ENCODE assay signal across 30 mouse cellular contexts in genomic region chr13:20318615-20319219, GRCm38 (mm10).
A peak's percentile ranks its signal among the peaks of the same experiment; 100 is the strongest.
DNase-seq lines count a peak whose midpoint lies in the region; ATAC-seq and TF ChIP-seq lines count a peak whose summit lies in the region.
"Had no signal": no experiment of that assay in that cellular context is flagged by ENCODE, and none has a peak within 500 bp of the region (broad histone marks: within the 10 kb centered on the region; RNA-seq: fewer than 3 reads in every experiment).

No protein-coding gene starts in this region.

- H3K4me3 ChIP-seq in midbrain, embryonic 13.5 days (replicated peaks): no peak overlapping the region
- H3K4me3 ChIP-seq in midbrain, embryonic 15.5 days: no peak overlapping the region
- H3K4me3 ChIP-seq in hindbrain, embryonic 14.5 days (replicated peaks; ENCODE audit: low read length): no peak overlapping the region
- H3K4me3 ChIP-seq in neural tube, embryonic 14.5 days (ENCODE audit: low read depth, low read length): no peak overlapping the region
- no peak overlapping the region for H3K4me3 ChIP-seq in layer of hippocampus, adult 2 months
- H3K4me3 ChIP-seq: embryonic facial prominence, embryonic 10.5 days; embryonic facial prominence, embryonic 15.5 days; forebrain, embryonic 12.5 days; heart, embryonic 12.5 days; kidney, embryonic 15.5 days; limb, embryonic 15.5 days; liver, embryonic 13.5 days had no signal

- DNase-seq in hindbrain, embryonic 14.5 days (ENCODE audit: low spot score): no peak
- peak; percentile 12 for DNase-seq in mesoderm, embryonic 11.5 days (ENCODE audit: low read depth, low spot score)
- DNase-seq in thymus, adult 18-20 months: no peak
- no peak for DNase-seq in cerebellum, adult 9-11 months
- no peak for DNase-seq in layer of hippocampus, adult 2 months (ENCODE audit: low spot score in 2 of 2)
- DNase-seq: adrenal gland, postnatal 25 days; B cell, adult 2 months; cerebellum, adult 18-20 months; cerebellum, postnatal 14 days; gastrocnemius, postnatal 25 days; heart, adult 18-20 months; heart, postnatal 4 days; kidney, adult 18-20 months; kidney, postnatal 36 days; layer of hippocampus, postnatal 36 days; left cerebral cortex, postnatal 4 days; liver, embryonic 13.5 days; lung, adult 18-20 months; lung, postnatal 4 days; right cerebral cortex, postnatal 14 days had no signal

- peaks cover 14% of the 10 kb centered on the region for H3K4me1 ChIP-seq in midbrain, embryonic 13.5 days (replicated peaks)
- no peaks in the 10 kb centered on the region for H3K4me1 ChIP-seq in midbrain, embryonic 15.5 days
- H3K4me1 ChIP-seq in hindbrain, embryonic 14.5 days (replicated peaks; ENCODE audit: control insufficient read depth, insufficient read depth, low read length): peaks cover 11% of the 10 kb centered on the region; the same call in 1 of the 2 replicates
- no peaks in the 10 kb centered on the region for H3K4me1 ChIP-seq in neural tube, embryonic 14.5 days (ENCODE audit: control insufficient read depth, insufficient read depth, low read length)
- H3K4me1 ChIP-seq: embryonic facial prominence, embryonic 10.5 days; embryonic facial prominence, embryonic 15.5 days; heart, embryonic 12.5 days; kidney, embryonic 15.5 days; limb, embryonic 15.5 days; liver, embryonic 13.5 days had no signal

- no peak for TF ChIP-seq CTCF in layer of hippocampus, adult 2 months (conservative IDR thresholded peaks at IDR 0.05)

- ATAC-seq in midbrain, embryonic 13.5 days: peak; percentile 70
- no peak for ATAC-seq in midbrain, embryonic 15.5 days (replicated peaks)
- peak; percentile 64; the same call in 1 of the 2 replicates for ATAC-seq in hindbrain, embryonic 14.5 days (ENCODE audit: low FRiP score)
- ATAC-seq in neural tube, embryonic 14.5 days (ENCODE audit: low read depth): peak; percentile 52; the same call in 1 of the 2 replicates
- ATAC-seq: lung, postnatal 0 days had no signal

- H3K4me2 ChIP-seq in midbrain, embryonic 13.5 days (replicated peaks): no peak overlapping the region
- H3K4me2 ChIP-seq in midbrain, embryonic 15.5 days: no peak overlapping the region
- no peak overlapping the region for H3K4me2 ChIP-seq in hindbrain, embryonic 14.5 days (replicated peaks)
- H3K4me2 ChIP-seq in neural tube, embryonic 14.5 days (ENCODE audit: low read depth, low read length): no peak overlapping the region
- H3K4me2 ChIP-seq: embryonic facial prominence, embryonic 15.5 days; forebrain, embryonic 12.5 days; heart, embryonic 12.5 days; kidney, embryonic 15.5 days; limb, embryonic 15.5 days; liver, embryonic 13.5 days had no signal

- H3K9ac ChIP-seq in midbrain, embryonic 13.5 days (replicated peaks): no peak overlapping the region
- no peak overlapping the region for H3K9ac ChIP-seq in midbrain, embryonic 15.5 days
- H3K9ac ChIP-seq in hindbrain, embryonic 14.5 days: no peak overlapping the region
- no peak overlapping the region for H3K9ac ChIP-seq in neural tube, embryonic 14.5 days (replicated peaks; ENCODE audit: low read depth, low read length)
- H3K9ac ChIP-seq: embryonic facial prominence, embryonic 15.5 days; forebrain, embryonic 12.5 days; heart, embryonic 12.5 days; kidney, embryonic 15.5 days; limb, embryonic 15.5 days; liver, embryonic 13.5 days had no signal

- H3K9me3 ChIP-seq in midbrain, embryonic 13.5 days: no peaks in the 10 kb centered on the region
- no peaks in the 10 kb centered on the region for H3K9me3 ChIP-seq in midbrain, embryonic 15.5 days
- H3K9me3 ChIP-seq in hindbrain, embryonic 14.5 days (ENCODE audit: control insufficient read depth, low read length): no peaks in the 10 kb centered on the region
- H3K9me3 ChIP-seq in neural tube, embryonic 14.5 days (ENCODE audit: control insufficient read depth, low read length): no peaks in the 10 kb centered on the region
- H3K9me3 ChIP-seq: embryonic facial prominence, embryonic 10.5 days; embryonic facial prominence, embryonic 15.5 days; forebrain, embryonic 12.5 days; heart, embryonic 12.5 days; kidney, embryonic 15.5 days; limb, embryonic 15.5 days; liver, embryonic 13.5 days had no signal

- no peaks in the 10 kb centered on the region for H3K36me3 ChIP-seq in midbrain, embryonic 13.5 days
- no peaks in the 10 kb centered on the region for H3K36me3 ChIP-seq in midbrain, embryonic 15.5 days (replicated peaks)
- H3K36me3 ChIP-seq in hindbrain, embryonic 14.5 days (replicated peaks; ENCODE audit: control insufficient read depth, insufficient read depth): no peaks in the 10 kb centered on the region
- no peaks in the 10 kb centered on the region for H3K36me3 ChIP-seq in neural tube, embryonic 14.5 days (ENCODE audit: control insufficient read depth, insufficient read depth, low read length)
- H3K36me3 ChIP-seq: embryonic facial prominence, embryonic 10.5 days; embryonic facial prominence, embryonic 15.5 days; forebrain, embryonic 12.5 days; heart, embryonic 12.5 days; kidney, embryonic 15.5 days; limb, embryonic 15.5 days; liver, embryonic 13.5 days had no signal

- no peaks in the 10 kb centered on the region for H3K27me3 ChIP-seq in midbrain, embryonic 13.5 days
- H3K27me3 ChIP-seq in midbrain, embryonic 15.5 days (replicated peaks): no peaks in the 10 kb centered on the region
- no peaks in the 10 kb centered on the region for H3K27me3 ChIP-seq in hindbrain, embryonic 14.5 days (ENCODE audit: control insufficient read depth, insufficient read depth, low read length)
- no peaks in the 10 kb centered on the region for H3K27me3 ChIP-seq in neural tube, embryonic 14.5 days (ENCODE audit: control insufficient read depth, insufficient read depth, low read length)
- H3K27me3 ChIP-seq: embryonic facial prominence, embryonic 15.5 days; forebrain, embryonic 12.5 days; heart, embryonic 12.5 days; kidney, embryonic 15.5 days; limb, embryonic 15.5 days; liver, embryonic 13.5 days had no signal

- H3K27ac ChIP-seq in midbrain, embryonic 13.5 days: peak overlapping the region; percentile 39; the same call in 1 of the 2 replicates
- no peak overlapping the region for H3K27ac ChIP-seq in midbrain, embryonic 15.5 days
- no peak overlapping the region for H3K27ac ChIP-seq in hindbrain, embryonic 14.5 days
- H3K27ac ChIP-seq in neural tube, embryonic 14.5 days (ENCODE audit: low read depth, low read length): no peak overlapping the region
- H3K27ac ChIP-seq in layer of hippocampus, adult 2 months: no peak overlapping the region
- H3K27ac ChIP-seq: embryonic facial prominence, embryonic 10.5 days; embryonic facial prominence, embryonic 15.5 days; forebrain, embryonic 12.5 days; kidney, embryonic 15.5 days; limb, embryonic 15.5 days; liver, embryonic 13.5 days had no signal

- WGBS in midbrain, embryonic 13.5 days: 65% methylated on average over 3 of the region's 3 CpGs
- WGBS in midbrain, embryonic 15.5 days: 38% methylated on average over 3 of the region's 3 CpGs
- 41% methylated on average over 3 of the region's 3 CpGs for WGBS in hindbrain, embryonic 14.5 days
- WGBS in neural tube, embryonic 14.5 days: 29% methylated on average over 3 of the region's 3 CpGs
